ENCODE assay signal across 15 mouse cellular contexts in the genomic region with DNA sequence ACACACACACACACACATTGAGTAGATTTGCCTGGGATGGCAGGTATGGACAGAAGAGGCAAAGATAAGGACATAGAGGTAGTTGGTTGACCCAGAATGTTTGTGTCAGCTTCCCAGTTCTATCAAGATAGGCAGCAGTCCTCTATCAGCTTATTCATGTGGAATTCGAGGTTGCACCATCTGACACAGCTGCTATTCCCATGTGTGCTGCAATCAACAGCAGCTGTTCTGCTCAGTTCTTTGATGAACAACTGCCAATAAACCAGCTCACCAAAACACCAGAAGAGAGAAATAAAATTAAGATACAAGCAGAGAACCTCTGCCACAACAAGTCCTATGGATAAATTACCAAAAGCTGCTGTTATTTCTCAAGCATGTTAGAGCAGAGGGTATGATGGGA. TPM values are rescaled to one million over a fixed set of nuclear protein-coding genes. Genes with fewer than 3 reads are reported as not detected.
A peak's percentile ranks its signal among the peaks of the same experiment; 100 is the strongest.
DNase-seq lines count a peak whose midpoint lies in the region; TF ChIP-seq lines count a peak whose summit lies in the region.
"Had no signal": no experiment of that assay in that cellular context is flagged by ENCODE, and none has a peak within 500 bp of the region (broad histone marks: within the 10 kb centered on the region; RNA-seq: fewer than 3 reads in every experiment).

No protein-coding gene starts in this region.

- no peaks in the 10 kb centered on the region for H3K27me3 ChIP-seq in heart, adult 2 months (ENCODE audit: control insufficient read depth, insufficient read depth, low read length)
- H3K27me3 ChIP-seq: forebrain, embryonic 13.5 days; hindbrain, embryonic 13.5 days; midbrain, embryonic 12.5 days had no signal

- intact Hi-C loops in heart, adult 2 months (cut with DNase I): no loop called here
- intact Hi-C loops in heart, postnatal 25 days (cut with DNase I): no loop called here

- no peak for TF ChIP-seq EP300 in heart, adult 2 months (IDR thresholded peaks at IDR 0.05; ENCODE audit: insufficient read depth, low read depth, low read length)

- no peak overlapping the region for H3K9ac ChIP-seq in heart, adult 2 months (ENCODE audit: low read depth, low read length)
- H3K9ac ChIP-seq: forebrain, embryonic 13.5 days; hindbrain, embryonic 13.5 days; midbrain, embryonic 12.5 days had no signal

- WGBS in heart, adult 2 months: 54% methylated on average over 1 of the region's 1 CpGs

- no peak for TF ChIP-seq POLR2A in heart, adult 2 months (IDR thresholded peaks at IDR 0.05; ENCODE audit: insufficient read depth, low read depth, low read length)

- H3K79me2 ChIP-seq in heart, adult 2 months (replicated peaks; ENCODE audit: control insufficient read depth, insufficient read depth, low read length): no peaks in the 10 kb centered on the region

- DNase-seq in heart, adult 2 months: peak; percentile 21 to 23
- DNase-seq in heart, postnatal 4 days: no peak
- peak; percentile 1 for DNase-seq in heart, postnatal 25 days (ENCODE audit: low spot score)
- peak; percentile 13 to 27 for DNase-seq in layer of hippocampus, postnatal 25 days (ENCODE audit: extremely low spot score in 1 of 2, low spot score in 1 of 2)
- DNase-seq in lung, postnatal 4 days: peak; percentile 6 to 43
- no peak for DNase-seq in cerebellum, adult 9-11 months
- no peak for DNase-seq in embryo, embryonic 11 days
- DNase-seq: cerebellum, adult 18-20 months; kidney, postnatal 10 days; liver; right cerebral cortex, adult 18-20 months had no signal

- no peak overlapping the region for H3K4me3 ChIP-seq in heart, adult 2 months
- H3K4me3 ChIP-seq: forebrain, embryonic 13.5 days; hindbrain, embryonic 13.5 days; midbrain, embryonic 12.5 days had no signal

- H3K4me1 ChIP-seq in heart, adult 2 months (ENCODE audit: control insufficient read depth, insufficient read depth, low read length): no peaks in the 10 kb centered on the region
- H3K4me1 ChIP-seq: forebrain, embryonic 13.5 days; midbrain, embryonic 12.5 days had no signal

- H3K36me3 ChIP-seq in heart, adult 2 months (ENCODE audit: control insufficient read depth, insufficient read depth, low read length): no peaks in the 10 kb centered on the region
- H3K36me3 ChIP-seq: hindbrain, embryonic 13.5 days; midbrain, embryonic 12.5 days had no signal

- no peak overlapping the region for H3K27ac ChIP-seq in heart, adult 2 months
- H3K27ac ChIP-seq: forebrain, embryonic 13.5 days; hindbrain, embryonic 13.5 days; macrophage; midbrain, embryonic 12.5 days had no signal

- no peak for TF ChIP-seq CTCF in heart, adult 2 months (IDR thresholded peaks at IDR 0.05)

RNA-seq across cellular contexts. Expression of a gene that starts 56.1 kb away (rescaled TPM):
- total RNA-seq in heart, adult 2 months (2021): 1 to 10 TPM; 1.7 to 2.0 TPM
- 0.57 and 0.70 TPM in 2 replicates for polyA plus RNA-seq in heart, adult 2 months (2012; rRNA removed)
- total RNA-seq in heart, postnatal 4 days (2021): 1 to 10 TPM in 1 of 2 experiments, under 1 TPM in 1; 0.79 to 2.0 TPM
- total RNA-seq in heart, postnatal 25 days (2021): 1 to 10 TPM in 1 of 2 experiments, under 1 TPM in 1; 0.88 to 1.1 TPM
- 100 to 1,000 TPM; 267 to 300 TPM for total RNA-seq in layer of hippocampus, postnatal 25 days (2021)

Comparison
In these comparisons a context has a peak if more than half of its experiments do, and no peak if none do; other contexts are left out.
1. DNase-seq: peak in heart, adult 2 months (2 of 2), heart, postnatal 25 days (single experiment), layer of hippocampus, postnatal 25 days (2 of 2) and lung, postnatal 4 days (2 of 2); none in heart, postnatal 4 days (single experiment), cerebellum, adult 9-11 months (single experiment) and embryo, embryonic 11 days (single experiment).
2. RNA of a gene that starts 56.1 kb away (total RNA-seq): 267 to 300 TPM in layer of hippocampus, postnatal 25 days; 1.7 to 2.0 TPM in heart, adult 2 months, 0.79 to 2.0 TPM in heart, postnatal 4 days and 0.88 to 1.1 TPM in heart, postnatal 25 days; every median in the first group is over 10 times any median in the second.